Mouse (Mus musculus) kidney, postnatal 0 days (tissue): Measurements from ENCODE around the gene Ybey. TPM values are rescaled to one million over a fixed set of nuclear protein-coding genes. Genes with fewer than 3 reads are reported as not detected.

Experiments used
- ATAC-seq: fragments of 200-750 bp; cut with Nextera tagmentation; replicated peaks from 2 replicates; pipeline ENCODE4 v1.8.0; 2017; ENCODE audit warnings: low read depth, moderate number of reproducible peaks, moderate TSS enrichment, moderate library complexity; ENCODE audit not compliant: low FRiP score
- DNase-seq: peaks from one replicate; pipeline ENCODE4 v3.0.0-alpha.2; 2016; ENCODE audit warnings: low spot score
- H3K27ac ChIP-seq: fragments of 300-500 bp; sonication (generic); 2 replicates; pipeline ENCODE4 v1.5.1; 2014; ENCODE audit warnings: mild to moderate bottlenecking
- H3K27me3 ChIP-seq: fragments of 300-500 bp; sonication (generic); 2 replicates; pipeline ENCODE4 v1.6.1; 2014; ENCODE audit warnings: low read length, mixed read lengths; ENCODE audit not compliant: insufficient read depth
- H3K36me3 ChIP-seq: fragments of 300-500 bp; sonication (generic); 2 replicates; pipeline ENCODE4 v1.6.1; 2014; ENCODE audit warnings: low read length, mixed read lengths; ENCODE audit not compliant: insufficient read depth
- H3K4me1 ChIP-seq: fragments of 300-500 bp; sonication (generic); replicated peaks from 2 replicates; pipeline ENCODE4 v1.6.1; 2014; ENCODE audit warnings: antibody characterized with exemption, low read length, mixed read lengths; ENCODE audit not compliant: insufficient read depth
- H3K4me2 ChIP-seq: fragments of 300-500 bp; sonication (generic); 2 replicates; pipeline ENCODE4 v1.6.1; 2014; ENCODE audit warnings: mild to moderate bottlenecking, low read length, moderate library complexity, mixed read lengths
- H3K4me3 ChIP-seq: fragments of 300-500 bp; sonication (generic); replicated peaks from 2 replicates; pipeline ENCODE4 v1.5.1; 2014; ENCODE audit warnings: low read depth, low read length
- H3K9ac ChIP-seq: fragments of 300-500 bp; sonication (generic); 2 replicates; pipeline ENCODE4 v1.6.1; 2014; ENCODE audit warnings: low read depth, low read length
- H3K9me3 ChIP-seq: fragments of 300-500 bp; sonication (generic); replicated peaks from 2 replicates; pipeline ENCODE4 v1.6.1; 2016; ENCODE audit warnings: low read length, inconsistent platforms, mixed read lengths
- CTCF ChIP-seq: IDR thresholded peaks from 2 replicates; pipeline ENCODE4 v1.5.1; 2016; ENCODE audit warnings: antibody characterized with exemption, low read depth, mild to moderate bottlenecking, moderate library complexity
- WGBS: fragments of 180-500 bp; shearing (Covaris S2); extraction: QIAGEN DNeasy Blood & Tissue Kit; methylation state at CpG from one replicate; pipeline ENCODE4 v1.1.7; 2014; 5-methylcytosine and 5-hydroxymethylcytosine counted together
- polyA plus RNA-seq: library from polyadenylated mRNA; unstranded; fragments of >200 nt; fragmentation: Nextera tagmentation; extraction: Ambion mirVana; gene quantifications from 2 replicates; pipeline ENCODE4 v1.2.1, GENCODE M21; 2015

The Ybey gene
- polyA plus RNA-seq, 1 experiment from 2014 or later, result 5.9 TPM

DNA sequence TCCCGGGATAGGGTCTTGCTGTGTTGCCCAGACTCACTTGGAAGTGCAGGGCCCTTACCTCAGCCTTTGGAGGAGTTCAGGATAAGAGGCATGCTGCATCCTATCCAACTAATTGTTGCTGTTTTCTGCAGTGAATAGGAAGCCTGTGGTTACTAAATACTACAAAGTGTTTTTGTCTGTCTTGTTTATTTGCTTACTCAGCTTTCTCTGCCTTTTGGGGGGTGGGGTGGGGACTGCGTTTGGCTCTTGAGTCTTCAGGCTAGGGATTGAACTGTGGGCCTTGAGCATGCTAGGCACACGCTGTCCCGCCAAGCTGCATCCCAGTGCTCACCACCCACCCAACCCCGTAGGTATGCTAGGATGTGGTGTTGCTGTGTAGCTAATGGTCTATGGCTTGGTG lies 4.8 kb upstream of the Ybey start:
- Histone ChIP-seq H3K9ac (no peak overlapping the region), H3K4me3 (no peak overlapping the region), H3K4me1 (no peaks in the 10 kb centered on the region), H3K36me3 (peaks cover 51% of the 10 kb centered on the region), H3K9me3 (no peaks in the 10 kb centered on the region), H3K27me3 (no peaks in the 10 kb centered on the region), H3K4me2 (no peak overlapping the region), H3K27ac (no peak overlapping the region)
- ATAC-seq, result no peak
- no peak for DNase-seq
- 88% methylated on average over 5 of the region's 5 CpGs for WGBS
- no peak for TF ChIP-seq CTCF

DNA sequence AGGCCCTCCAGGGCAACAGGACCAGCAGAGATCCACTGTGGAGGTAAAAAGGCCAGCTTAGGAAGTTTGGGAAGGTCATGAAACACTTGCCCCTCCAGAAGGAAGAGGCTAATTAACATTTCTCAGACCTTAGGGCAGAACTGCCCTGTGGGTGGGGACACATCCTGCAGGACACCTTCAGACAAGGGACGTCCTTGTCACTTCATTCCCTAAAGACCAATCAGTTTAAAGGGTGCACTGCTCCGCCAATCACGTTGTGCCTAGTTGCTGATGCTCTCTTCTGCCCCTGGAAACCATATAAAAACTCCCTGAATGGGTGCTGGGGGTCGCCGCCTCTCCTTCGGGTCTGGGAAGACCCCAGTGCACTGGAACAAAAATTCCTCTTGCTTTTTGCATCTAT lies 6.2 kb downstream of the Ybey start:
- no peaks in the 10 kb centered on the region for H3K4me1 ChIP-seq
- no peak overlapping the region for H3K4me2 ChIP-seq
- 0 out of 2 replicates have a peak, but pooled peaks cover 3% of the 10 kb centered on the region for H3K9me3 ChIP-seq
- no peak overlapping the region for H3K9ac ChIP-seq
- no peak for ATAC-seq
- DNase-seq, result no peak
- 92% methylated on average over 6 of the region's 6 CpGs for WGBS
- H3K36me3 ChIP-seq, result no peaks in the 10 kb centered on the region
- H3K4me3 ChIP-seq, result no peak overlapping the region
- no peaks in the 10 kb centered on the region for H3K27me3 ChIP-seq
- no peak for TF ChIP-seq CTCF
- no peak overlapping the region for H3K27ac ChIP-seq

GRCm38 (mm10) chr10:76462312-76462711 lies 6.6 kb downstream of the Ybey start:
- TF ChIP-seq CTCF, result no peak
- no peak for DNase-seq
- Histone ChIP-seq H3K4me3 (no peak overlapping the region), H3K4me2 (no peak overlapping the region), H3K36me3 (no peaks in the 10 kb centered on the region), H3K4me1 (no peaks in the 10 kb centered on the region), H3K9ac (no peak overlapping the region), H3K27ac (no peak overlapping the region), H3K27me3 (no peaks in the 10 kb centered on the region), H3K9me3 (0 out of 2 replicates have a peak, but pooled peaks cover 3% of the 10 kb centered on the region)
- no peak for ATAC-seq
- 95% methylated on average over 7 of the region's 7 CpGs for WGBS

GRCm38 (mm10) chr10:76461255-76461654 lies 7.7 kb downstream of the Ybey start:
- no peaks in the 10 kb centered on the region for H3K36me3 ChIP-seq
- H3K27ac ChIP-seq, result no peak overlapping the region
- H3K9me3 ChIP-seq, result 0 out of 2 replicates have a peak, but pooled peaks cover 3% of the 10 kb centered on the region
- 91% methylated on average over 1 of the region's 1 CpGs for WGBS
- no peaks in the 10 kb centered on the region for H3K27me3 ChIP-seq
- H3K4me2 ChIP-seq, result no peak overlapping the region
- TF ChIP-seq CTCF, result no peak
- H3K4me1 ChIP-seq, result no peaks in the 10 kb centered on the region
- DNase-seq, result no peak
- ATAC-seq, result no peak
- H3K4me3 ChIP-seq, result no peak overlapping the region
- H3K9ac ChIP-seq, result no peak overlapping the region

DNA sequence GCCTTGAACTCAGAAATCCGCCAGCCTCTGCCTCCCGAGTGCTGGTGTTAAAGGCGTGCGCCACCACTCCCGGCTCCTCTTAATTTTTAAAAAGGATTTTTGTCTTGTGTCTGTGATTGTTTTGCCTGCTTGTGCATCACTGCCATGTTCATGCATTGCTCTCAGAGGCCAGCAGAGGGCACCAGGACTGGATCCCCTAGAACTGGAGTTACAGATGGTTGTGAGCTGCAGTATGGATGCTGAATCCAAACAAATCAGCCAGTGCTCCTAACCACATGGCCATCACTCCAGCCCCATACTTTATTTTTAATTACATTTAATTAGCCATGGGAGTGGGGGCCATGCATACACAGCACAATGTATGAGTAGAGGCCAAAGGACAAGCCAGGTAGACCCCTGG lies 13.6 kb downstream of the Ybey start:
- Histone ChIP-seq H3K27me3 (no peaks in the 10 kb centered on the region), H3K4me2 (no peak overlapping the region), H3K4me3 (no peak overlapping the region), H3K9ac (no peak overlapping the region), H3K9me3 (0 out of 2 replicates have a peak, but pooled peaks cover 3% of the 10 kb centered on the region), H3K4me1 (no peaks in the 10 kb centered on the region), H3K27ac (no peak overlapping the region), H3K36me3 (no peaks in the 10 kb centered on the region)
- peak; percentile 64 for DNase-seq
- no peak for ATAC-seq
- WGBS, result 66% methylated on average over 5 of the region's 5 CpGs
- peak; percentile 83 for TF ChIP-seq CTCF

GRCm38 (mm10) chr10:76448851-76449250 lies 20.1 kb downstream of the Ybey start, which contains the start of gene 2610028H24Rik:
Gene 2610028H24Rik (plus strand): TSS chr10:76449081.
- Histone ChIP-seq H3K4me1 (0 out of 2 replicates have a peak, but pooled peaks cover 7% of the 10 kb centered on the region), H3K27ac (no peak within 1 kb of the TSS)
- WGBS, result 60% methylated on average over 5 of the region's 5 CpGs

More at GRCm38 (mm10) chr10:76448851-76449250, 20.1 kb downstream of the Ybey start, which contains the start of gene 2610028H24Rik:
- Histone ChIP-seq H3K9me3 (no peaks in the 10 kb centered on the region), H3K27me3 (no peaks in the 10 kb centered on the region), H3K4me2 (no peak within 1 kb of the TSS), H3K4me3 (no peak within 1 kb of the TSS), H3K9ac (no peak within 1 kb of the TSS), H3K36me3 (no peaks in the 10 kb centered on the region)
- DNase-seq, result no peak
- TF ChIP-seq CTCF, result no peak
- ATAC-seq, result no peak
